Mouse (Mus musculus) heart, embryonic 11.5 days (tissue): ENCODE data around the gene Tmem30a. TPM values are rescaled to one million over a fixed set of nuclear protein-coding genes. Genes with fewer than 3 reads are reported as not detected.

Experiments used
- ATAC-seq: fragments of 200-750 bp; cut with Nextera tagmentation; replicated peaks from 2 replicates; pipeline ENCODE4 v1.8.0; 2017; ENCODE audit warnings: moderate library complexity; ENCODE audit not compliant: insufficient number of reproducible peaks, low FRiP score, low TSS enrichment
- H3K27ac ChIP-seq: fragments of 300-500 bp; sonication (generic); 2 replicates; pipeline ENCODE4 v1.5.1; 2014; ENCODE audit warnings: mild to moderate bottlenecking, low read depth, low read length
- H3K27me3 ChIP-seq: fragments of 300-500 bp; sonication (generic); 2 replicates; pipeline ENCODE4 v1.6.1; 2014; ENCODE audit warnings: mild to moderate bottlenecking, low read length, mixed read lengths; ENCODE audit not compliant: control insufficient read depth, insufficient read depth
- H3K36me3 ChIP-seq: fragments of 300-500 bp; sonication (generic); 2 replicates; pipeline ENCODE4 v1.6.1; 2014; ENCODE audit warnings: mild to moderate bottlenecking, low read length, moderate library complexity, mixed read lengths; ENCODE audit not compliant: control insufficient read depth, insufficient read depth
- H3K4me1 ChIP-seq: fragments of 300-500 bp; sonication (generic); 2 replicates; pipeline ENCODE4 v1.6.1; 2014; ENCODE audit warnings: low read length; ENCODE audit not compliant: control insufficient read depth, insufficient read depth
- H3K4me2 ChIP-seq: fragments of 300-500 bp; sonication (generic); 2 replicates; pipeline ENCODE4 v1.6.1; 2014; ENCODE audit warnings: mild to moderate bottlenecking, moderate library complexity
- H3K4me3 ChIP-seq: fragments of 300-500 bp; sonication (generic); 2 replicates; pipeline ENCODE4 v1.5.1; 2014; ENCODE audit warnings: low read depth, low read length
- H3K9ac ChIP-seq: fragments of 300-500 bp; sonication (generic); 2 replicates; pipeline ENCODE4 v1.6.1; 2014; ENCODE audit warnings: mild to moderate bottlenecking, low read depth, low read length, moderate library complexity
- H3K9me3 ChIP-seq: fragments of 300-500 bp; sonication (generic); replicated peaks from 2 replicates; pipeline ENCODE4 v1.6.1; 2016; ENCODE audit warnings: low read length; ENCODE audit not compliant: control insufficient read depth
- WGBS: fragments of 180-500 bp; shearing (Covaris S2); extraction: QIAGEN DNeasy Blood & Tissue Kit; methylation state at CpG from one replicate; pipeline ENCODE4 v1.1.7; 2014; ENCODE audit not compliant: insufficient replicate concordance; 5-methylcytosine and 5-hydroxymethylcytosine counted together
- polyA plus RNA-seq: library from polyadenylated mRNA; unstranded; fragments of >200 nt; fragmentation: Nextera tagmentation; extraction: Ambion mirVana; gene quantifications from 2 replicates; pipeline ENCODE4 v1.2.1, GENCODE M21; 2014

Tmem30a gene
- polyA plus RNA-seq, 1 experiment from 2014 or later: 88.2 TPM

GRCm38 (mm10) chr9:79750709-79751108 is 42.6 kb downstream of the Tmem30a start:
- H3K36me3 ChIP-seq: 0 out of 2 replicates have a peak, but pooled peaks cover 4% of the 10 kb centered on the region
- no peaks in the 10 kb centered on the region for H3K27me3 ChIP-seq
- no peaks in the 10 kb centered on the region for H3K9me3 ChIP-seq
- no peak overlapping the region for H3K27ac ChIP-seq
- WGBS: 51% methylated on average over 7 of the region's 7 CpGs
- no peak for ATAC-seq
- H3K9ac ChIP-seq: no peak overlapping the region
- no peaks in the 10 kb centered on the region for H3K4me1 ChIP-seq
- no peak overlapping the region for H3K4me2 ChIP-seq
- no peak overlapping the region for H3K4me3 ChIP-seq

GRCm38 (mm10) chr9:79745036-79745435 is 48.3 kb downstream of the Tmem30a start:
- Histone ChIP-seq H3K4me2 (no peak overlapping the region), H3K4me3 (no peak overlapping the region), H3K27ac (no peak overlapping the region), H3K9me3 (no peaks in the 10 kb centered on the region), H3K9ac (no peak overlapping the region), H3K27me3 (no peaks in the 10 kb centered on the region), H3K36me3 (no peaks in the 10 kb centered on the region), H3K4me1 (no peaks in the 10 kb centered on the region)
- ATAC-seq: no peak
- 69% methylated on average over 4 of the region's 4 CpGs for WGBS

GRCm38 (mm10) chr9:79735608-79736007 is 57.7 kb downstream of the Tmem30a start:
- 81% methylated on average over 6 of the region's 6 CpGs for WGBS
- H3K9me3 ChIP-seq: no peaks in the 10 kb centered on the region
- H3K27ac ChIP-seq: no peak overlapping the region
- ATAC-seq: no peak
- no peaks in the 10 kb centered on the region for H3K36me3 ChIP-seq
- H3K27me3 ChIP-seq: no peaks in the 10 kb centered on the region
- H3K4me3 ChIP-seq: no peak overlapping the region
- no peaks in the 10 kb centered on the region for H3K4me1 ChIP-seq
- H3K4me2 ChIP-seq: no peak overlapping the region
- H3K9ac ChIP-seq: no peak overlapping the region

DNA sequence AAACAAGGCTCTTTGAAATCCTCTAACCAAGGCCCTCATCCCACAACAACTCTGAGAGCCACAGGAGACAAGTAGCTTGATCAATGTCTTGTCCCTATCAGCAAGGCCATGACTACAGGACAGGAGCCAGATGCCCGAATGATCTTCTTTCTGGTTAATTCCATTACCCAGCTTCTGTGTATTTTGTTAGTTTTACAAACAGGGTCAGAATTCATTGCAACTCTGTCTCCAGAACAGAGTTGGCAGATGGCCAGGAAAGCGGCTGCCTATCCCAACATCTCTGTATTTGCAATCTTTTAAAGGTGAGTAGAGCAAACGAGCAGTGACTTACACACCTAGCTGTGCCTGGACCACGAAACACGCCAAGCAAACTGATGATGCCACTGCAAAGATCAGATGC is 63.0 kb downstream of the Tmem30a start:
- Histone ChIP-seq H3K4me2 (no peak overlapping the region), H3K27ac (no peak overlapping the region), H3K4me3 (no peak overlapping the region), H3K4me1 (no peaks in the 10 kb centered on the region), H3K9me3 (no peaks in the 10 kb centered on the region), H3K36me3 (no peaks in the 10 kb centered on the region), H3K9ac (no peak overlapping the region), H3K27me3 (no peaks in the 10 kb centered on the region)
- 78% methylated on average over 5 of the region's 5 CpGs for whole genome bisulfite sequencing
- ATAC-seq: no peak

GRCm38 (mm10) chr9:79723090-79723489 is 70.2 kb downstream of the Tmem30a start:
- ATAC-seq: no peak
- no peak overlapping the region for H3K4me2 ChIP-seq
- no peaks in the 10 kb centered on the region for H3K36me3 ChIP-seq
- H3K4me3 ChIP-seq: no peak overlapping the region
- H3K27ac ChIP-seq: no peak overlapping the region
- no peak overlapping the region for H3K9ac ChIP-seq
- H3K27me3 ChIP-seq: peaks cover 21% of the 10 kb centered on the region
- 30% methylated on average over 5 of the region's 5 CpGs for WGBS
- H3K9me3 ChIP-seq: peaks cover 6% of the 10 kb centered on the region; the same call in 1 of the 2 replicates
- 0 out of 2 replicates have a peak, but pooled peaks cover 2% of the 10 kb centered on the region for H3K4me1 ChIP-seq

- Histone ChIP-seq H3K4me2 (peak overlapping the region; percentile 14; the same call in 1 of the 2 replicates), H3K4me1 (0 out of 2 replicates have a peak, but pooled peaks cover 4% of the 10 kb centered on the region), H3K9ac (no peak overlapping the region), H3K9me3 (peaks cover 6% of the 10 kb centered on the region; the same call in 1 of the 2 replicates), H3K27ac (no peak overlapping the region), H3K36me3 (no peaks in the 10 kb centered on the region), H3K27me3 (peaks cover 28% of the 10 kb centered on the region), H3K4me3 (no peak overlapping the region)
- ATAC-seq: no peak
- 10% methylated on average over 9 of the region's 9 CpGs for WGBS
These were observed 72.3 kb downstream of the Tmem30a start for GRCm38 (mm10) chr9:79721056-79721455.

- no peak overlapping the region for H3K9ac ChIP-seq
- peaks cover 9% of the 10 kb centered on the region for H3K4me1 ChIP-seq
- 32% methylated on average over 9 of the region's 9 CpGs for WGBS
- peaks cover 28% of the 10 kb centered on the region for H3K27me3 ChIP-seq
- peaks cover 6% of the 10 kb centered on the region; the same call in 1 of the 2 replicates for H3K9me3 ChIP-seq
- H3K4me3 ChIP-seq: no peak overlapping the region
- no peak overlapping the region for H3K27ac ChIP-seq
- peak overlapping the region; percentile 76; the same call in 1 of the 2 replicates for H3K4me2 ChIP-seq
- no peaks in the 10 kb centered on the region for H3K36me3 ChIP-seq
- ATAC-seq: no peak
These were observed 73.2 kb downstream of the Tmem30a start for GRCm38 (mm10) chr9:79720143-79720542.

- Histone ChIP-seq H3K27me3 (peaks cover 31% of the 10 kb centered on the region), H3K4me1 (peaks cover 13% of the 10 kb centered on the region), H3K4me2 (peak overlapping the region; percentile 76), H3K9ac (peak overlapping the region; percentile 66), H3K36me3 (no peaks in the 10 kb centered on the region), H3K9me3 (peaks cover 6% of the 10 kb centered on the region; the same call in 1 of the 2 replicates), H3K27ac (no peak overlapping the region), H3K4me3 (peak overlapping the region; percentile 53)
- ATAC-seq: no peak
- under 1% methylated on average over 28 of the region's 28 CpGs for WGBS
These were observed 73.9 kb downstream of the Tmem30a start for GRCm38 (mm10) chr9:79719451-79719850.
